ENCODE assay signal across 8 mouse cellular contexts in genomic region chr8:86713407-86714188, GRCm38 (mm10). TPM values are rescaled to one million over a fixed set of nuclear protein-coding genes. Genes with fewer than 3 reads are reported as not detected.
DNase-seq lines count a peak whose midpoint lies in the region; ATAC-seq lines count a peak whose summit lies in the region.

No protein-coding gene starts in this region.

- peak overlapping the region; percentile 90 for H3K27ac ChIP-seq in forebrain, embryonic 14.5 days (ENCODE audit: low read depth, low read length)
- peak overlapping the region; percentile 37 for H3K27ac ChIP-seq in neural tube, embryonic 15.5 days (replicated peaks)

- DNase-seq in cerebellum, adult 18-20 months, result peak; percentile 49 to 63
- no peak for DNase-seq in cerebellum, adult 11 months
- peak; percentile 95 for DNase-seq in forebrain, embryonic 14.5 days (ENCODE audit: low spot score)
- peak; percentile 79 to 81 for DNase-seq in layer of hippocampus, postnatal 36 days
- no peak for DNase-seq in ovary, postnatal 10 days (ENCODE audit: low spot score)
- DNase-seq in liver, result no peak
- DNase-seq in urinary bladder, adult 18-20 months (ENCODE audit: low spot score in 2 of 2), result no peak

- H3K4me2 ChIP-seq in forebrain, embryonic 14.5 days (ENCODE audit: low read length), result peak overlapping the region; percentile 16; the same call in 1 of the 2 replicates
- no peak overlapping the region for H3K4me2 ChIP-seq in neural tube, embryonic 15.5 days

- H3K9me3 ChIP-seq in forebrain, embryonic 14.5 days (replicated peaks; ENCODE audit: control insufficient read depth, low read length), result no peaks in the 10 kb centered on the region
- no peaks in the 10 kb centered on the region for H3K9me3 ChIP-seq in neural tube, embryonic 15.5 days (replicated peaks)

- ATAC-seq in forebrain, embryonic 14.5 days, result peak; percentile 92
- peak; percentile 69; the same call in 1 of the 2 replicates for ATAC-seq in neural tube, embryonic 15.5 days (ENCODE audit: low FRiP score)

- no peak overlapping the region for H3K9ac ChIP-seq in forebrain, embryonic 14.5 days (ENCODE audit: low read length)
- H3K9ac ChIP-seq in neural tube, embryonic 15.5 days (replicated peaks), result no peak overlapping the region

- H3K36me3 ChIP-seq in forebrain, embryonic 14.5 days (ENCODE audit: control insufficient read depth, insufficient read depth, low read length), result peaks cover 21% of the 10 kb centered on the region
- H3K36me3 ChIP-seq in neural tube, embryonic 15.5 days, result peaks cover 15% of the 10 kb centered on the region

- no peak overlapping the region for H3K4me3 ChIP-seq in forebrain, embryonic 14.5 days (ENCODE audit: low read depth, low read length)
- H3K4me3 ChIP-seq in neural tube, embryonic 15.5 days (replicated peaks), result no peak overlapping the region

- H3K4me1 ChIP-seq in forebrain, embryonic 14.5 days (ENCODE audit: control insufficient read depth, insufficient read depth, low read length), result peaks cover 17% of the 10 kb centered on the region
- H3K4me1 ChIP-seq in neural tube, embryonic 15.5 days, result peaks cover 13% of the 10 kb centered on the region; the same call in 1 of the 2 replicates

- no peaks in the 10 kb centered on the region for H3K27me3 ChIP-seq in forebrain, embryonic 14.5 days (replicated peaks; ENCODE audit: control insufficient read depth, insufficient read depth, low read length)
- H3K27me3 ChIP-seq in neural tube, embryonic 15.5 days (replicated peaks), result no peaks in the 10 kb centered on the region

- 65% methylated on average over 14 of the region's 14 CpGs for WGBS in forebrain, embryonic 14.5 days
- 37% methylated on average over 14 of the region's 14 CpGs for WGBS in neural tube, embryonic 15.5 days

RNA-seq across cellular contexts. Expression of gene Gm10638, which starts 31.9 kb away (rescaled TPM):
- 5.8 and 6.0 TPM in 2 replicates for polyA plus RNA-seq in forebrain, embryonic 14.5 days (2014; fragmentation: Nextera tagmentation; extraction: Ambion mirVana)
- total RNA-seq in layer of hippocampus, postnatal 36 days (2021), result 1 to 10 TPM; 2.9 to 3.9 TPM
- 5.5 and 5.9 TPM in 2 replicates for polyA plus RNA-seq in neural tube, embryonic 15.5 days (2015; fragmentation: Nextera tagmentation; extraction: Ambion mirVana)

RNA-seq across cellular contexts. Expression of gene Siah1a, which starts 32.1 kb away (rescaled TPM):
- 104 and 111 TPM in 2 replicates for polyA plus RNA-seq in forebrain, embryonic 14.5 days (2014; fragmentation: Nextera tagmentation; extraction: Ambion mirVana)
- total RNA-seq in layer of hippocampus, postnatal 36 days (2021), result 10 to 100 TPM; 31.6 to 34.0 TPM
- polyA plus RNA-seq in neural tube, embryonic 15.5 days (2015; fragmentation: Nextera tagmentation; extraction: Ambion mirVana), result 62.9 and 67.9 TPM in 2 replicates

Comparison
In these comparisons a context has a peak if more than half of its experiments do, and no peak if none do; other contexts are left out.
1. DNase-seq: peak in cerebellum, adult 18-20 months (2 of 2), forebrain, embryonic 14.5 days (single experiment) and layer of hippocampus, postnatal 36 days (2 of 2); none in cerebellum, adult 11 months (single experiment), ovary, postnatal 10 days (single experiment), liver (single experiment) and urinary bladder, adult 18-20 months (0 of 2).